Mouse (Mus musculus) lung, postnatal 0 days (tissue): Measurements from ENCODE around the gene Adam21.

Experiments used
- CTCF ChIP-seq: IDR thresholded peaks from 2 replicates; pipeline ENCODE4 v1.5.1; 2016; ENCODE audit warnings: antibody characterized with exemption, mild to moderate bottlenecking
- EP300 ChIP-seq: IDR thresholded peaks from 2 replicates; pipeline ENCODE4 v1.6.1; 2016; ENCODE audit warnings: antibody characterized with exemption, mild to moderate bottlenecking, control low read depth

DNA sequence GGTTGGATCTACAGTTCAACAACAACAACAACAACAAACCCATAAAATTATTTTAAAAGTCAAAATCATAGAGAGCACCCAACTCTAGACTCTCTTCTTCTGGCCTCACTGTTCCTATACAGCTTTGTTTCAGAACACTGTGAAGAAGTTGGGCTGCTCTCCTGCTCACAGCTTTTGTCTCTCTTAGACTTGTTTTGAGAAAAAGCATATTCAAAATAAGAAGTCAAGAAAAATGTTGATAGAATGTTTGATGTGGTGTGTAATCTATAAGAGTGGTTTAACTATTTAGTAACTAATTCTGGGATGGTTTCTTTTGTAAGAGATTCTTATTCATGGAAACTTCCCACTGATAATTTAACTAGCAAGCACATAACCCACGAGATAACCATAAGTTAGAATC lies at the start of gene Adam21:
- TF ChIP-seq CTCF, result no peak
- no peak for TF ChIP-seq EP300
